Mouse (Mus musculus) heart, postnatal 0 days (tissue): ENCODE measurements around the gene Plin4. TPM values are rescaled to one million over a fixed set of nuclear protein-coding genes. Genes with fewer than 3 reads are reported as not detected.

Experiments
- ATAC-seq: fragments of 200-750 bp; cut with Nextera tagmentation; 2 replicates; pipeline ENCODE4 v1.8.0; 2017; ENCODE audit warnings: low read depth, moderate number of reproducible peaks, moderate library complexity; ENCODE audit not compliant: insufficient read depth
- DNase-seq: peaks from one replicate; pipeline ENCODE4 v3.0.0-alpha.2; 2016; ENCODE audit warnings: low spot score
- H3K27ac ChIP-seq: fragments of 300-500 bp; sonication (generic); 2 replicates; pipeline ENCODE4 v1.5.1; 2014; ENCODE audit warnings: low read depth, mild to moderate bottlenecking
- H3K27me3 ChIP-seq: fragments of 300-500 bp; sonication (generic); 2 replicates; pipeline ENCODE4 v1.6.1; 2014; ENCODE audit warnings: low read length, mixed read lengths; ENCODE audit not compliant: control insufficient read depth, insufficient read depth
- H3K36me3 ChIP-seq: fragments of 300-500 bp; sonication (generic); replicated peaks from 2 replicates; pipeline ENCODE4 v1.6.1; 2014; ENCODE audit warnings: low read length, mixed read lengths; ENCODE audit not compliant: control insufficient read depth, insufficient read depth
- H3K4me1 ChIP-seq: fragments of 300-500 bp; sonication (generic); 2 replicates; pipeline ENCODE4 v1.6.1; 2014; ENCODE audit warnings: antibody characterized with exemption; ENCODE audit not compliant: control insufficient read depth, insufficient read depth
- H3K4me2 ChIP-seq: fragments of 300-500 bp; sonication (generic); 2 replicates; pipeline ENCODE4 v1.6.1; 2014; ENCODE audit warnings: low read depth, mild to moderate bottlenecking, low read length, moderate library complexity
- H3K4me3 ChIP-seq: fragments of 300-500 bp; sonication (generic); 2 replicates; pipeline ENCODE4 v1.5.1; 2014; ENCODE audit warnings: low read depth, low read length
- H3K9ac ChIP-seq: fragments of 300-500 bp; sonication (generic); replicated peaks from 2 replicates; pipeline ENCODE4 v1.6.1; 2014; ENCODE audit warnings: low read depth, low read length, mixed read lengths
- H3K9me3 ChIP-seq: fragments of 300-500 bp; sonication (generic); replicated peaks from 2 replicates; pipeline ENCODE4 v1.6.1; 2016; ENCODE audit warnings: low read length; ENCODE audit not compliant: control insufficient read depth
- CTCF ChIP-seq: IDR thresholded peaks from 2 replicates; pipeline ENCODE4 v1.5.1; 2016; ENCODE audit warnings: antibody characterized with exemption, control low read depth, low read depth
- EP300 ChIP-seq: IDR thresholded peaks from 2 replicates; pipeline ENCODE4 v1.6.1; 2016; ENCODE audit warnings: antibody characterized with exemption, low read depth
- WGBS: fragments of 180-500 bp; shearing (Covaris S2); extraction: QIAGEN DNeasy Blood & Tissue Kit; methylation state at CpG from one replicate; pipeline ENCODE4 v1.1.7; 2014; 5-methylcytosine and 5-hydroxymethylcytosine counted together
- polyA plus RNA-seq: library from polyadenylated mRNA; unstranded; fragments of >200 nt; fragmentation: Nextera tagmentation; extraction: Ambion mirVana; gene quantifications from 2 replicates; pipeline ENCODE4 v1.2.1, GENCODE M21; 2015
- total RNA-seq: library from RNA; depleted of rRNA; stranded (reverse); fragments of >200 nt; gene quantifications from 2 replicates; pipeline ENCODE4 v1.2.3, GENCODE M21; 2014; ENCODE audit warnings: low replicate concordance

Gene Plin4
- total and polyA plus RNA-seq, 2 experiments from 2014 or later = 9.4 to 88.5 TPM

DNA sequence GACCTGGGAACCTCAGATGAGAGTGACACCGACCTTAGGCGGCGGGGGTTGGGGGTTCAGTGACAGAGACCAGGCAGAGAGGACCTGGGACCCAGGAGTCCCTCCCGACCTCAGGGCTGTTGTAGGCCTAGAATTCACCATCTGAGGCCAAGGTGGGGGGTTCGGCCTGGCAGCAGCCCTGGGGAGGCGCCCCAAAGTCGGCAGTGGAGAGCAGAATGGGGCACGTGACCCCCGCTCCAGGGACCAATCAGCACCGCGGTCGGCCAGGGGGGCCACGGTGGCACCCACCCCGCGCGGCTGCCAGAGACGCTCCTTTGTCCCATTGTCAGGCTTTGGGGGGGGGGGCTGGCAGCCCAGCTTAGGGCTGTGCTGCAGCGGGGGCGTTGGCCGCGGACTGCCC, 29.8 kb upstream of the Plin4 start:
- Histone ChIP-seq H3K9me3 (no peaks in the 10 kb centered on the region), H3K4me3 (peak overlapping the region; percentile 60), H3K4me2 (peak overlapping the region; percentile 94), H3K36me3 (no peaks in the 10 kb centered on the region), H3K27ac (no peak overlapping the region), H3K4me1 (peaks cover 13% of the 10 kb centered on the region), H3K27me3 (peaks cover 70% of the 10 kb centered on the region), H3K9ac (peak overlapping the region; percentile 37; the same call in 1 of the 2 replicates)
- 20% methylated on average over 14 of the region's 21 CpGs for WGBS
- ATAC-seq (no peak), DNase-seq (no peak)
- TF ChIP-seq EP300 = no peak
- TF ChIP-seq CTCF = no peak

DNA sequence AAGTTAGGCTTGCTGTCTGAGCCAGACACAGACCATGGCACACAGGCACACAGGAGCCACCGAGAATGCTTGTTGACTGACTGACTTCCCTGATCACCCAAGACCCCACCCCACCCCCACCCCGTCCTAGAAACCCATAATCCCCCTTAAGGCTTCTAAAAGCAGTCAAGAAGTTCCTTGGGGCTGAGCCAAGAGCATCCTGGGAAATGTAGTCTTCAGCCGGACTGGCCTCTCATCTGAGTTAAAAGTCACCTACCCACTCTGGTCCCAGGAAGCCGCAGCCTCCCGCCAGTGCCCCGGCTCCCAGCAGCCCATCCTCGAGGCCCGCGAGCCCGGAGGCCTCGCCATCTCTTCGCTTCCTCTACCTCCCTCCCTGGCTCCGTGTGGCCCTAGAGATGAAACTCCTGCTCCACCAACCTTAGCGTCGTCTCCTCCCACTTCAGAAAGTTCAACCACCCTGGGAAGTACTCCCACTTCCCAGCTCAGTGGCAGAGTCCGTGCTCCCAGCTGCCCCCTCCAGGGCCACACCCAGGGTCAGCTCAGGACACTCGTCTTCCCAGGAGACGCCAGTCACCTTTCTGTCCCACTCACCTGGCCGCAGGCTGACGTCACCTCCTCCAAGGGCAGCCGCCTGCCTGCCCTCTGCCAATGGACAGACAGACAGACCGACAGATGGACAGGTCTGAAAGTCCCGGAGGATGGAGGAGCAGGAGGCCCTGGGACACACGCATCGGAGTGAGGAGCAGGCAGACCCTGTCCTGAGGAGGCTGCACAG, 28.4 kb upstream of the Plin4 start:
- no peak overlapping the region for H3K9ac ChIP-seq
- H3K4me2 ChIP-seq = peak overlapping the region; percentile 24; the same call in 1 of the 2 replicates
- 25% methylated on average over 25 of the region's 25 CpGs for WGBS
- no peak for TF ChIP-seq CTCF
- no peak for TF ChIP-seq EP300
- no peaks in the 10 kb centered on the region for H3K9me3 ChIP-seq
- H3K27ac ChIP-seq = no peak overlapping the region
- peaks cover 57% of the 10 kb centered on the region for H3K27me3 ChIP-seq
- H3K4me1 ChIP-seq = peaks cover 20% of the 10 kb centered on the region
- ATAC-seq (no peak), DNase-seq (no peak)
- no peak overlapping the region for H3K4me3 ChIP-seq
- H3K36me3 ChIP-seq = no peaks in the 10 kb centered on the region

DNA sequence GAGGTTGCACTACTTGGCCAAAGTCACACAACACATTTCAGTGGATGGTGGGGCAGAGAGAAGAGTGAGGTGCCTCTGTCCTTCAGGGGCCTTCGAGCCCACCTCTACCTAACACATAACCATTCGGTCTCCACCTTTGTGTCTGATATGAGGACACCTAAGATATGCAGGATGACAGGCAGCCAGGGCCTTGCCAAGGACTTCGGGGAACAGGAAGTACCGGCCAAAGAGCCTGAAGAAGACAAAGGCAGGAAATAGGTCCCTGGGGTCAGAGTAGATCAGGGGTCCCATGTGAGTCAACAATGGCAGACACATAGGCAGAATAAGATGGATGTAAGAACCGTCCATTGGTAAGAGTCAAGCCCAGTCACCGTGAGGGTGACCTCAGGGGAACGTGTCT, 27.0 kb upstream of the Plin4 start:
- no peak for ATAC-seq
- TF ChIP-seq EP300 = no peak
- no peak for TF ChIP-seq CTCF
- Histone ChIP-seq H3K27ac (no peak overlapping the region), H3K4me2 (no peak overlapping the region), H3K27me3 (peaks cover 43% of the 10 kb centered on the region), H3K4me3 (no peak overlapping the region), H3K4me1 (peaks cover 15% of the 10 kb centered on the region), H3K36me3 (no peaks in the 10 kb centered on the region), H3K9ac (no peak overlapping the region), H3K9me3 (no peaks in the 10 kb centered on the region)
- 66% methylated on average over 7 of the region's 7 CpGs for WGBS
- DNase-seq = no peak

DNA sequence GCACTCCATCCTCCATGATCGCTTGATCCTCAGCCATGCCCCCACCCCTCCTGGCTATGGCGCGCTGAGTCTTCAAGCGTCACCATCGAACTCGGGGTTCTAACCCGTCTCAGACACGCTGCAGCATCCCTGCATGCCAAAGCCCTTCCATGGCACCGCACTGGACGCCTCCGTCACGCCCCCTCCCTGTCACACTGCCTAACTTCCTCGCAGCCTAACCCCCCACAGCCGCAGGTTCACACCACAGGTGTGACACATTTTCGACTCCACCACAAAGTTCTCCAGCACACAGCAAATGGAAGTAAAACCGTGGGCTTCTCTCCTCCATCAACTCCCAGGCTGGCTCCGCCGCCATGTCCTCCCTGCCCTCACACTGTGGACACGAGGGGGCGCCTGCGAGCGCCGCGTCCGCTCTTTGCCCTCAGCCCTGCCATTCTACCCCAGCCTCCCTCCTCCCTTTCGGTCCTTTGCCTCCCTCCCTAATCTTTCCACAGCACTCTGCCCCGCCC, 24.9 kb upstream of the Plin4 start:
- Histone ChIP-seq H3K36me3 (no peaks in the 10 kb centered on the region), H3K9ac (no peak overlapping the region), H3K27me3 (peaks cover 22% of the 10 kb centered on the region), H3K9me3 (0 out of 2 replicates have a peak, but pooled peaks cover 5% of the 10 kb centered on the region), H3K4me1 (peaks cover 11% of the 10 kb centered on the region), H3K4me3 (peak overlapping the region; percentile 32), H3K27ac (peak overlapping the region; percentile 85), H3K4me2 (peak overlapping the region; percentile 63)
- 1% methylated on average over 27 of the region's 27 CpGs for WGBS
- TF ChIP-seq CTCF (peak; percentile 67), EP300 (no peak)
- peak; percentile 37 for DNase-seq
- ATAC-seq = no peak

DNA sequence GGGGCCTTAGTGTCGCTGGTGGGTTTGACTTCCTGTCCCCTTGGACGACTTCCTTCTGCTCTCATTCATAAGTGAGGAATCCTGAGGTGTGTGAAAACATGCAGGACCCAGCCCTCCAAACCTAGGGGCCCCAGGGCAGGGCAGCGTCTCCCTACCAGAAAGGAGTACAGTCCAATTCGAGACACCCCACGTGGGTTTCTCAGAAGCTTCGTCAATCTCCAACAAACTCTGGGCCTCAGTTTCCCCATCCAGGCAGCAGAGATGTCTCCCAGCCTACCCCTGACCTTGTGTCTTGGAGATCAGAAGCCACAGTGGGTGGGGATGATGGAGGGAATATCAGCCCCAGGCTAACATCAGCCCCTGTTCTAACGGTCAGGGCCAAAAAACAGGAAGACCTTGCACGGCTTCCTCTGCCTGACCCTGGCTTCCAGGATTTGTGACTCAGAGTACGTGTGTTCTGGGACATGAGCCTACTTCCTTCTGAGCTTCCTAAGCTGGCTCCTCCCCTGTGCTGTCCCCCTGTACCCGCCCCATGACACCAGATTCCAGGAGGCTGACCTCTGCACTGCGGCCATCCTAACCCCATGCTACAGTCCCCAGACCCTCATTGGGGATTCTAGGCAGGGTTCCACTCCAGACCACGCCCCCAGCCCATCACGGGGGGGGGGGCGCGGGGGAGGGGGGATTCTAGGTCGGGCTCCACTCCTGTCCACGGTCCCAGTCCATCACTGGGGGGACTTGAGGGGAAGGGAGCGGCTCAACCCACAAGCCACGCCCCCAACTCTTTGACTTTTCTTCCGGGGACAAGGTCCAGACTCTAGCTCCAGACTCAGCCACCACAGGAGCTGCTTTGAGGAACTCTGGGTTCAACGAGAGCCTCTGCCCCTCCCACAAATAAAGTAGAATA, 24.1 kb upstream of the Plin4 start:
- no peaks in the 10 kb centered on the region for H3K36me3 ChIP-seq
- H3K4me2 ChIP-seq = peak overlapping the region; percentile 63
- peak overlapping the region; percentile 85 for H3K27ac ChIP-seq
- H3K9me3 ChIP-seq = 0 out of 2 replicates have a peak, but pooled peaks cover 5% of the 10 kb centered on the region
- WGBS = 19% methylated on average over 18 of the region's 21 CpGs
- H3K4me1 ChIP-seq = peaks cover 10% of the 10 kb centered on the region
- peak overlapping the region; percentile 37; the same call in 1 of the 2 replicates for H3K9ac ChIP-seq
- peaks cover 14% of the 10 kb centered on the region for H3K27me3 ChIP-seq
- peak overlapping the region; percentile 32 for H3K4me3 ChIP-seq
- DNase-seq (peak; percentile 79), ATAC-seq (peak; percentile 77)
- peak; percentile 73; the same call in 1 of the 2 replicates for TF ChIP-seq EP300
- no peak for TF ChIP-seq CTCF
